ENCODE assay signal across 18 mouse cellular contexts in the genomic region with DNA sequence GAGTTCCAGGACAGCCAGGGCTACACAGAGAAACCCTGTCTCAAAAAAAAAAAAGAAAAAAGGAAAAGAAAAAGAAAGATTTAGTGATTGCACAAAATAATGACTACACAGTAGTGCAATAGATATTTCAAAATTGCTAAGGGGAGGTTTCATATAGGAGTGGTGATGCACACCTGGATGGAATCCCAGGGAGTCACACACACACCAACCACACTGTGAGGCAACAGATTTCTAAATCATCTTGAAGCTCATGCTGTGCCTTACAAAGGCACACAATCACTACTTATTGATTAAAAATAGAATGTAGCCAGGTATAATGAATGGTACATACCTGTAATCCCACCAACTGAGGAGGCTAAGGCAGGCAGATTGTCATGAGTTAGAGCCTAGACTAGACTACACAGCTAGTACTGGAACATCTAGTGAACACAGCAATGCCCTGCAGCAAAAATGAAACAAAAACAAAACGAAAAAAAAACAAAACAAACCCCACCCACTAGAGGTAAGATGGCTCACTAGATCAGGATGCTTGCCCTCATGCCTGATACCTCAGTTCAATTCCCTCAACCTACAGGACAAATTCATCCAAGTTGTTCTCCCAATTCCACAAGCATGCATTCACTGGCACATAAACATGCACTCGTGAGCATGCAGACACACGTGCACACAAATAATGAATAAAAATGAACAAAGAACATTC.
"Had no signal": no experiment of that assay in that cellular context is flagged by ENCODE, and none has a peak within 500 bp of the region (broad histone marks: within the 10 kb centered on the region; RNA-seq: fewer than 3 reads in every experiment).

No protein-coding gene starts in this region.

- H3K27me3 ChIP-seq: limb, embryonic 13.5 days; liver, embryonic 13.5 days; stomach, embryonic 15.5 days had no signal

- H3K4me1 ChIP-seq: limb, embryonic 10.5 days; stomach, embryonic 15.5 days had no signal

- H3K9me3 ChIP-seq: limb, embryonic 10.5 days; limb, embryonic 13.5 days; liver, embryonic 13.5 days; stomach, embryonic 15.5 days had no signal

- DNase-seq: kidney, adult 2 months; kidney, postnatal 10 days; kidney, postnatal 36 days; liver; liver, embryonic 13.5 days; lung, adult 2 months; lung, postnatal 14 days; lung, postnatal 4 days; midbrain, embryonic 14.5 days; right cerebral cortex, adult 18-20 months; right cerebral cortex, postnatal 14 days; right cerebral cortex, postnatal 4 days; spleen, adult 18-20 months; thymus, postnatal 25 days had no signal

- H3K36me3 ChIP-seq: stomach, embryonic 15.5 days had no signal

- H3K9ac ChIP-seq: limb, embryonic 13.5 days; liver, embryonic 13.5 days; stomach, embryonic 15.5 days had no signal

- H3K27ac ChIP-seq: limb, embryonic 10.5 days; limb, embryonic 13.5 days; liver, embryonic 13.5 days; stomach, embryonic 15.5 days had no signal

- H3K4me2 ChIP-seq: limb, embryonic 13.5 days; liver, embryonic 13.5 days; midbrain, embryonic 11.5 days; stomach, embryonic 15.5 days had no signal

- H3K4me3 ChIP-seq: limb, embryonic 10.5 days; limb, embryonic 13.5 days; liver, embryonic 13.5 days; stomach, embryonic 15.5 days had no signal
